Mouse (Mus musculus) spleen, postnatal 14 days (tissue): ENCODE data around the gene Slc22a21.
"Not testable (repeated sequence)": the region's sequence is repeated elsewhere in the genome, so short reads cannot be mapped to it uniquely, and the experiment has no call there.

ENCODE experiments used
- DNase-seq, 2 experiments: peaks; one replicate each; pipeline ENCODE4 v3.0.0; 2021 to 2022; ENCODE audit warnings: low spot score in 2 of 2

Gene Slc22a21

GRCm38 (mm10) chr11:53979788-53980621, at the start of gene Slc22a21:
Slc22a21 (minus strand) TSS chr11:53980332.
- peak; percentile 53 to 66 for DNase-seq

- no peak for DNase-seq
Measured at GRCm38 (mm10) chr11:54028997-54029396, 48.9 kb upstream of the Slc22a21 start.

- peak; percentile 78 to 79 for DNase-seq
Measured at GRCm38 (mm10) chr11:54028044-54028951, 48.2 kb upstream of the Slc22a21 start, which contains the start of gene Slc22a4. Slc22a4 (minus strand) TSS chr11:54028090.

- peak in 1 of 2 experiments; percentile 18 for DNase-seq
Measured at GRCm38 (mm10) chr11:54027131-54028043, 47.3 kb upstream of the Slc22a21 start.

GRCm38 (mm10) chr11:54026491-54027041, 46.4 kb upstream of the Slc22a21 start:
- peak; percentile 33 to 57 for DNase-seq

GRCm38 (mm10) chr11:54021396-54022093, 41.4 kb upstream of the Slc22a21 start:
- no peak for DNase-seq

- DNase-seq: no peak
Measured at GRCm38 (mm10) chr11:54018893-54019732, 39.0 kb upstream of the Slc22a21 start.

GRCm38 (mm10) chr11:54017596-54017995, 37.5 kb upstream of the Slc22a21 start:
- DNase-seq: no peak

- no peak for DNase-seq
Measured at GRCm38 (mm10) chr11:54016051-54016450, 35.9 kb upstream of the Slc22a21 start.

- no peak for DNase-seq
Measured at GRCm38 (mm10) chr11:54012961-54013360, 32.8 kb upstream of the Slc22a21 start.

- no peak for DNase-seq
Measured at GRCm38 (mm10) chr11:54011255-54011654, 31.1 kb upstream of the Slc22a21 start.

- DNase-seq: no peak
Measured at GRCm38 (mm10) chr11:54008416-54008920, 28.3 kb upstream of the Slc22a21 start.

- no peak for DNase-seq
Measured at GRCm38 (mm10) chr11:54007717-54008116, 27.6 kb upstream of the Slc22a21 start.

GRCm38 (mm10) chr11:54006901-54007300, 26.8 kb upstream of the Slc22a21 start:
- no peak for DNase-seq

GRCm38 (mm10) chr11:54006362-54006761, 26.2 kb upstream of the Slc22a21 start:
- DNase-seq: not testable (repeated sequence)

- DNase-seq: peak in 1 of 2 experiments; percentile 38
Measured at GRCm38 (mm10) chr11:54004734-54005133, 24.6 kb upstream of the Slc22a21 start.

GRCm38 (mm10) chr11:54004221-54004620, 24.1 kb upstream of the Slc22a21 start:
- DNase-seq: no peak

- not testable (repeated sequence) for DNase-seq
Measured at GRCm38 (mm10) chr11:54002761-54003717, 22.9 kb upstream of the Slc22a21 start.
